Mouse (Mus musculus) adrenal gland, postnatal 14 days (tissue): ENCODE data around the gene Gm6793. TPM values are rescaled to one million over a fixed set of nuclear protein-coding genes. Genes with fewer than 3 reads are reported as not detected.

Experiments
- DNase-seq: peaks from one replicate; pipeline ENCODE4 v3.0.0; 2021; ENCODE audit warnings: mixed read lengths
- long read RNA-seq, 2 experiments: library from polyadenylated mRNA; stranded (forward); transcript quantifications; one replicate each; pipeline ENCODE4 v2.0.0; 2021
- total RNA-seq: library from RNA; stranded (reverse); gene quantifications from 2 replicates; pipeline ENCODE4 v1.2.3, GENCODE M21; 2021

Gene Gm6793
- 0.23 TPM in 1 of 2 replicates, not detected in the other for total RNA-seq
- long read RNA-seq, experiment 1 = 0 reads
- long read RNA-seq, experiment 2, partial matches to known transcripts = 0 of 1 reads
- long read RNA-seq, experiment 2, other reads (novel, unspliced or antisense) = 0 of 1 reads

- DNase-seq = no peak
These were observed at the start of gene Gm6793 for GRCm38 (mm10) chr8:112014936-112015335. Gene Gm6793, minus strand, starts transcription at chr8:112015036.

- DNase-seq = peak; percentile 59
These were observed 46.5 kb upstream of the Gm6793 start for GRCm38 (mm10) chr8:112061372-112061771.

- no peak for DNase-seq
These were observed 39.6 kb upstream of the Gm6793 start for GRCm38 (mm10) chr8:112054456-112054855.

GRCm38 (mm10) chr8:112051537-112051936 is 36.7 kb upstream of the Gm6793 start:
- no peak for DNase-seq

GRCm38 (mm10) chr8:112049984-112050383 is 35.1 kb upstream of the Gm6793 start:
- DNase-seq = no peak

- DNase-seq = no peak
These were observed 33.5 kb upstream of the Gm6793 start for GRCm38 (mm10) chr8:112048293-112048692.

GRCm38 (mm10) chr8:112045896-112046295 is 31.1 kb upstream of the Gm6793 start:
- peak; percentile 82 for DNase-seq

- no peak for DNase-seq
These were observed 30.3 kb upstream of the Gm6793 start for GRCm38 (mm10) chr8:112045182-112045581.

- no peak for DNase-seq
These were observed 22.7 kb upstream of the Gm6793 start for GRCm38 (mm10) chr8:112037521-112037920.

- DNase-seq = peak; percentile 62
These were observed 19.8 kb upstream of the Gm6793 start for GRCm38 (mm10) chr8:112034603-112035002.

GRCm38 (mm10) chr8:112033071-112033470 is 18.2 kb upstream of the Gm6793 start:
- DNase-seq = no peak

GRCm38 (mm10) chr8:112030663-112031062 is 15.8 kb upstream of the Gm6793 start:
- no peak for DNase-seq

GRCm38 (mm10) chr8:112029455-112029854 is 14.6 kb upstream of the Gm6793 start:
- no peak for DNase-seq

GRCm38 (mm10) chr8:112011816-112012242 is 3.0 kb downstream of the Gm6793 start:
- DNase-seq = peak; percentile 65

GRCm38 (mm10) chr8:112010997-112011815 is 3.6 kb downstream of the Gm6793 start, which contains the start of the genes Kars and Terf2ip:
Gene Kars, minus strand, starts transcription at chr8:112011323.
Gene Terf2ip, plus strand, starts transcription at chr8:112011398.
- peak; percentile 96 for DNase-seq

GRCm38 (mm10) chr8:112009558-112009957 is 5.3 kb downstream of the Gm6793 start:
- no peak for DNase-seq

GRCm38 (mm10) chr8:112007669-112008068 is 7.2 kb downstream of the Gm6793 start:
- no peak for DNase-seq

GRCm38 (mm10) chr8:112005601-112006000 is 9.2 kb downstream of the Gm6793 start:
- no peak for DNase-seq

GRCm38 (mm10) chr8:112004754-112005153 is 10.1 kb downstream of the Gm6793 start:
- no peak for DNase-seq

- no peak for DNase-seq
These were observed 22.2 kb downstream of the Gm6793 start for GRCm38 (mm10) chr8:111992703-111993039.

- DNase-seq = peak; percentile 93
These were observed 22.7 kb downstream of the Gm6793 start, which contains the start of gene Adat1 for GRCm38 (mm10) chr8:111992013-111992702. Gene Adat1, minus strand, starts transcription at chr8:111992302.

- DNase-seq = no peak
These were observed 23.6 kb downstream of the Gm6793 start for GRCm38 (mm10) chr8:111991278-111991677.

GRCm38 (mm10) chr8:111989911-111990310 is 24.9 kb downstream of the Gm6793 start:
- DNase-seq = peak; percentile 89
